Mouse (Mus musculus) megakaryocyte, adult 5-6 weeks (primary cell): ENCODE results near the gene Gm19935. TPM values are rescaled to one million over a fixed set of nuclear protein-coding genes. Genes with fewer than 3 reads are reported as not detected.
A peak's percentile ranks its signal among the peaks of the same experiment; 100 is the strongest.

Experiments
- ATAC-seq: 2 replicates; pipeline ENCODE4 v1.8.0; 2016; ENCODE audit warnings: mild to moderate bottlenecking, inconsistent platforms; ENCODE audit not compliant: poor library complexity, severe bottlenecking
- total RNA-seq, 2 experiments: library from RNA; stranded (forward) in 1 of 2; stranded (reverse) in 1 of 2; fragments of 153-499, 151-499 nt in 1 of 2; fragments of 221-1000, 200-1000 nt in 1 of 2; gene quantifications; 2 replicates each; pipeline versions ENCODE4 v1.2.3 to v1.2.4; 2015 to 2017

The Gm19935 gene
- total RNA-seq (2015): not detected in 2 replicates
- not detected in 2 replicates for total RNA-seq (2017)

DNA sequence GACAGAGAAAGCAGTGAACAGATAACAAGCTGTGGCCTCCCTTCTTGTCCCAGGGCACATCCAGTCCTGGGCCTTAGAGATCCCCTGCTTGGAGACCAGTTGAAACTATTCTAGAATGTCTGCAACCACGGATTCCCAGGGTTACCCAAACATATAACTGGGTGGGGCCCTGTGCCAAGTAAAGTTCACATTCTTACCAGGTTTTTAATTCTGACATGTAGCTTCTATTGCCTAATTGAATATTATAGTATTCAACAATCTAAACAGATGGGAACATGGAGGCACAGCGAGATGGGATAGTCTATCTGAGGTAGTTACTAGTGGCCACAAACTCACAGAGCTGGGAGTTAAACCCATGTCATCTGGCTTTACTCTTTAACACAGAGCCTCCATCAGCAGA, at the start of gene Gm19935:
Gene Gm19935 (minus strand): TSS at position 101 of the 400 bp plus-strand sequence.
- ATAC-seq: no peak

GRCm38 (mm10) chr8:90862038-90862437, 44.8 kb upstream of the Gm19935 start:
- ATAC-seq: no peak

- ATAC-seq: peak; percentile 90
Observed at GRCm38 (mm10) chr8:90861266-90861944, 44.2 kb upstream of the Gm19935 start.

- ATAC-seq: no peak
Observed at GRCm38 (mm10) chr8:90858071-90858470, 40.9 kb upstream of the Gm19935 start.

DNA sequence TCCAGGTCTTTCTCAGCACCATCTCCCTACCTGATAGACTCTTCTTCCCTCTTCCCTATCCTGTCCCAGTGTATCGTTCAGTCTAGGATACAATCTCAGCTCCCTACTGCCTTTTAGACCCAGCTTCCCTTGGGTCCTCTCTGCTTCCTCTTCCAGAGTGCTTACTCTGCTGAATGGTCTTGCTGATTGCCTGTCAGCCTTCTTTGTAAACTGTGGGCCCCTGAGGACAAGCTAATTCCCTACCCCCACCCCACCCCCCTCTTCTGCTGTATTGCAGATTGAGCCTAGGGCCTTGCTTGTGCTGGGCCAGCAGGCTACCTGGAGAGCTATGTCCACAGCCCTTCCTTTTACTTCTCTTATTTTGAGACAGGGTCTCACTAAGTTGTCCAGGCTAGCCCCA, 39.8 kb upstream of the Gm19935 start:
- no peak for ATAC-seq

DNA sequence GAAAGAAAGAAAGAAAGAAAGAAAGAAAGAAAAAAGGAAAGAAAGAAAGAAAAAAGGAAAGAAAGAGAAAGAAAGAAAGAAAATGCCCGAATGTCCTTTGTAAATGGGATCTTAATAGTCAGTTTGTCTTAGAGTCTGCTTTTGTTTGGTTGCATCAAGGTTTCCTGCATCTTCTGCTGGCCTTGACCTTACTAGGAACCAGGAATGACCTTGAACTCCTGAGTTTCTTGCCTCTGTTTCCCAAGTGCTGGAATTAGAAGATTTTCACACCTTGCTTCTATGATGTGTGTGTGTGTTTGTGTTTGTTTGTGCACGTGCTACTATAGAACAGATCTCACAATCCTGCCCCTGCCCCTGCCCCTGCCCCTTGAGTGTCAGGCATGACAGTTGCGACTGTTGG, 39.0 kb upstream of the Gm19935 start:
- ATAC-seq: no peak

- ATAC-seq: peak; percentile 78
Observed at GRCm38 (mm10) chr8:90854671-90855161, 37.5 kb upstream of the Gm19935 start.

DNA sequence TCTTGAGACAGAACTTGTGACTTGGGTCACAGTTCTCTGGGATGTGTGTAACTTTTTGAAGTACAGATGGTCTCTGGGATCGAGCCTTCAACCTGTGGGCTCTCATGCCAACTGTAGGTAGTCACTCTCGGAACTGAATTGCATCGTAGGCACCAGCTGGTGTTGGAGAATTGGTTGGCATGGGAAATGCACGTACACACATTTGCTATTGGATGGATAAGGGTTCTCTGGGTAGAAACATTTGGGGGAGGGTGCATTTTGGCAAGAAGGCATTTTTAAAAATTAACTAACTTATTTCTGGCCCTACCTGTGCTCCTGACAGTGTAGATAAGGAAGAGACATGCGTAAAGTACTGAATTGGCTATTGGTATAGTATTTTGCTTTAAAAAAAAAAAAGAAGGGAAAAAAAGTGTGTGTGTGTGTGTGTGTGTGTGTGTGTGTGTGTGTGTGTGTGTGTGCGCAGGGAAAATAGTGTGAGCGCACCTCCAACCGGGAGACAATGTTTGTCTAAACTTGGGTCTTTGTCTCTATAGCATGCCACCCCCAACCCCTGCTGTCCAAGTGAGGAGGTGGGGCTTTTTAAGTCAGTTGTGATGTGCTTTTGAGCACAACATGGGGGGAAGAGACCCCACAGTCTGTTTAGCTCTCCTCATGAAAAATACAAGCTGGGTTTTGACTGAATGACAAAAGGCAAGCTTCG, 36.9 kb upstream of the Gm19935 start:
- no peak for ATAC-seq

DNA sequence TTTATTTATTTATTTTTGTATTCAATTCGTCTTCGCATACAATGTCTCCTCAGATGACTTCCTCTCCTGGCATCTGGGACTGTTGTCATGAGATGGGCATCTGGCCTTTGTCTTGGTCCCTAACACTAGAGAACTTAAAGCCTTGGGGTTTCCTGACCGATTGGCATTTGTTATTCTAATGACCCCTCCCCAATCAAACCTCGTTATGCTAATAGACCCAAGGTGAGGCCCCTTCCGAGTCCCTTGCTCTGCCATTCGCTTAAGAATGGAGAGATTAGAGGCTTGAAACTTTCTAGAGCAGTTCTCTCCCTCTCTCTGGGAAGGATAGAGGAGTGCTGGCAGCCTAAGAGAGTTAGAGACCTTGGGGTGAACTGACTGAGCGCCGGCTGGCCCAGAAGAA, 34.4 kb upstream of the Gm19935 start:
- ATAC-seq: no peak

- no peak for ATAC-seq
Observed at GRCm38 (mm10) chr8:90849462-90850050, 32.4 kb upstream of the Gm19935 start.

GRCm38 (mm10) chr8:90847980-90848379, 30.8 kb upstream of the Gm19935 start:
- no peak for ATAC-seq

DNA sequence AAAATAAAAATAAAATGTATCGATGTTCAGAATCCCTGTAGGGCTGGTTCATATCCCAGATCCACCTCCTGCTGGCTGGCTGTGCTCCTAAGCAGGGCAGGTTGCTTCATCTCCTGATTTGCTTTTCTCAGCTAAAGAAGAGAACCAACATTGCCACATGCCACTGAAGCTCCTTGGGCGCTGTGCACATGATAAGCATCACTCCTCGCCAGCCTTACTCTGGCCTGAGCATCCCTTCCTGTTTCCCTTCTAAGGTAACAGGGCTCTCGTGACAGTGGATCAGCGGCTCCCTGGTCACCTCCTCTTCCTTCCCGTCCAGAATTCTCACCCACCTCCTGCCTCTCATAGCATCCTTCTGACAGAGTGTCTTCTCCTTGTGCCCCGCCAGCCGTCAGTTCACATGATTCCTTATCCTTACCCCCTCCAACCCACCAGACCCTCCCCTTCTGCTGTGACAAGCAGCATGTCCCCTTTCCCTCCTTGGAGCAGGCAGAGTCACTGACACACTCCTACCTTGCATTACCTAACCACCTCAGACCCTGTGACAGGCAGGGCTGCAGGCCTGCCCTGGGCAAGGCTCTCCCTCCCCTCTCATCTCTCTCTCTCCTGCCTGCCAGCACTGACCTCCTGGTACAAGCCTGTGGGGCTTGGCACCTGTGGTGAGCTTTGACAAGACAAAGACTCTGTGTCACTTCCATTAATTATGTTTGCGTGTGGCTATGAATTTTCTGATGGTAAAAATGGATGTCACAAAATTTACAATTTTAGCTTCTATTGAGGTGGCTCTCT, 27.2 kb upstream of the Gm19935 start:
- ATAC-seq: no peak

GRCm38 (mm10) chr8:90843127-90843526, 25.9 kb upstream of the Gm19935 start:
- ATAC-seq: no peak

- ATAC-seq: peak; percentile 43
Observed at GRCm38 (mm10) chr8:90841321-90841720, 24.1 kb upstream of the Gm19935 start.

- ATAC-seq: peak; percentile 51
Observed at GRCm38 (mm10) chr8:90839725-90840714, 22.8 kb upstream of the Gm19935 start.

- no peak for ATAC-seq
Observed at GRCm38 (mm10) chr8:90837440-90837839, 20.2 kb upstream of the Gm19935 start.

GRCm38 (mm10) chr8:90834321-90834672, 17.1 kb upstream of the Gm19935 start:
- 0 out of 2 replicates have a peak, but pooled peaks have one; percentile 20 for ATAC-seq

- ATAC-seq: peak; percentile 51
Observed at GRCm38 (mm10) chr8:90833628-90834320, 16.6 kb upstream of the Gm19935 start.

GRCm38 (mm10) chr8:90832576-90833289, 15.5 kb upstream of the Gm19935 start:
- peak; percentile 22 for ATAC-seq
